Mouse (Mus musculus) regulatory T cell (primary cell): ENCODE results near the gene Lmo2.
"Not testable (repeated sequence)": the region's sequence is repeated elsewhere in the genome, so short reads cannot be mapped to it uniquely, and the experiment has no call there.

Experiments
- in situ Hi-C: fragments of 300-600 bp; cut with MboI, MseI; formaldehyde crosslinking; loops from one replicate; pipeline ENCODE4 v1.15.1; 2025; ENCODE audit warnings: high pct_unique_total_duplicates

Gene Lmo2

DNA sequence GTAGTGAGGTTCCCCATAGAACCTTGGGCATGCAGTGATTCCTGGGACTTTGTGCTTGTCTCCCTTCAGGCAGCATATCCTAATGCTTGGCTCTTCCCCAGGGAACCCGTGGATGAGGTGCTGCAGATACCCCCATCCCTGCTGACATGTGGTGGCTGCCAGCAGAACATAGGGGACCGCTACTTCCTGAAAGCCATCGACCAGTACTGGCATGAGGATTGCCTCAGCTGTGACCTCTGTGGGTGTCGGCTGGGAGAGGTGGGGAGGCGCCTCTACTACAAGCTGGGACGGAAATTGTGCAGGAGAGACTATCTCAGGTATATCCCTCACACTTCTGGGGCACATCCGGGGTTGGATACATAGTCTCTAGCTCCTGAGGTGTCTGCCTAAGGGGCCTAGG lies 18.1 kb downstream of the Lmo2 start:
- in situ Hi-C loops: no loop called here

DNA sequence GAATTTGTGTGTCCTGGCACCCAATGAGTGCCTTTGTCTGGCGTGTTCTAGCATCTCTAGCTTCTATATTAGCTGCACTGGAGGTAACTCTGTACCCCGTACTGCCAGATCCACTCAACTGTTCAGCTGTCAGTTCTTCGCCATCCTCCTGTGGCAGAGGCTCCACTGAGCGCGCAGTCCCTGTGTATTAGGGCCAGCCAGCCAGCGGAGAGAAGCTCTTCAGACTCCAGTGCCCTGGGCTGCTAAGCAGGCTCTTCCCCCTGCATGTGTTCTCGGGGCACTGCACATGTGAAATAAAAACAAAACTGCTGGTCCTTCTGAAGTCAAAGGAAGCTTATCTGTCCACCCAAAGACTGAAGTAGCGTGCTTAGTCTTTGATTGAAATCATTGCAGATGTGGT lies 19.4 kb downstream of the Lmo2 start:
- in situ Hi-C loops: no loop called here

DNA sequence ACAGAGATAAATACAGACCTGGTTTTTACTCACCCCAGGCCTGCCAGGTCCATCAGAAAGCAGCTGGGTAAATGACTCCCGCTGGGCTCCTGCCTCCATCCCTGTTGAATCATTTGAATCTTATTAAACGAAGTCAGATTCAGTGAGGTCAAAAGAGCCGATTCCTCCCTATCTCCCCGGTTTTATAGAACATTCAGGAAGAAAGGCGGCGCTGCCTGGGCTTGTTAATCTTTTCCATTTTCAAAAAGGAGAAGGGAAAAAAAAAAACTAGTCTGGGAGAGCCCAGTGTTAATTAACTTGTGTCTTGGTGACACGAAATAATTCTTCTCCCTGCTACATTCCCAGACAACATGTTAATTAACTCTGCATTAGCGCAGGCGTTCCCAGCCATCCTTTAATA lies 19.9 kb downstream of the Lmo2 start:
- in situ Hi-C loops: no loop called here

DNA sequence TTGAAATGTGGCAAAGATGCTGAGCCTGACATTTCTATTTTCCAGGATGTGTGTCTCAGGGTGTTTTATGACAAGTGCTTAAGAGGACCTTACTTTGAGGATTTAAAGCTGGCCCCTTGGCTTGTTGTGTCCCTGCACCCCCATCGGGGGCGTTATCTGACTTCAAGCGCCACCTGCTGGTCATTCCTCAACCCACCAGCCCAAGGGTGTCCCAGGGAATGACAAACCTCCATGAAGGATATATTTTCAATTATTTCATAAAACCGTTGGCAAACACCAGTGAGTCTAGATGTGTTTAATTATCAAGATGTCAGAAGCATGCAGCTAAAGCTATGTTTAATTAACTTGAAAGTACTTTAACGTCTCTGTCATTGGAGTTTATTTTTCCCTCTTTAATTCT lies 24.5 kb downstream of the Lmo2 start:
- in situ Hi-C loops: loop anchor here (5.0 kb wide), 3 partner anchors 110 to 525 kb away; no protein-coding TSS in a partner anchor

DNA sequence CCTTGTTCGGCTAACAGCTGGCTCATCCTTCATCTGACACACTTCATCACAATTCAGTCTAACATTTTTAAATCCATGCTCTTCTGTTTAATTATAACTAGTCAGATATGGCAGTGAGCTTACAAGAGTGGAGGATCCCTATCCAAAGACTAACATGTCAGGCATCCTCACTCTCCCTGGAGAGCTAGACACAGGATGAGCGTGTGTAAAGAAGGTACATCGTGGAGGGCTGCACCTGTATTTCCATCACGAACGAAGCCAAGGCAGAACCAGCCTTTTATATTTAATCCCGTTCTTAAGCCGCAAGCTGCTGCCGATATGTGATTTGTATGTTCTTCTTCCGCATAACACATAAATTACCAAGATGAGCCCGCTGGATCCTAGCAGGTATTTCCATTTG lies 25.4 kb downstream of the Lmo2 start:
- in situ Hi-C loops: loop anchor here (5.0 kb wide), 3 partner anchors 111 to 526 kb away; no protein-coding TSS in a partner anchor

DNA sequence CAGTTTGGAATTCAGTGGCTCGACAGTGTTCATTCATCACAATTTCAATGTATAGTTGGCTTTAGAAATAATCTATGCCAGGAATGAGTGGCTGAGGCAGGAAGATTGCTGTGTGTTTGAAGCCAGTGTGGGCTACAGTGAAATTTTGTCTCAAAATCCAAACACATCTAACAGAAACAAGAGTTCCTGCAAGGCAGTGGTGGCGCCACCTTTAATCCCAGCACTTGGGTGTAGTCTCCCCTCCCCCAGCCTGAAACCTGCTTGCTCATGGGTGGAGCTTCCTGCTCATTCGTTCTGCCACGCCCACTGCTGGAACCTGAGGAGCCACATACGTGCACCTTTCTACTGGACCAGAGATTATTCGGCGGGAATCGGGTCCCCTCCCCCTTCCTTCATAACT lies 29.8 kb downstream of the Lmo2 start:
- in situ Hi-C loops: not testable (repeated sequence)

DNA sequence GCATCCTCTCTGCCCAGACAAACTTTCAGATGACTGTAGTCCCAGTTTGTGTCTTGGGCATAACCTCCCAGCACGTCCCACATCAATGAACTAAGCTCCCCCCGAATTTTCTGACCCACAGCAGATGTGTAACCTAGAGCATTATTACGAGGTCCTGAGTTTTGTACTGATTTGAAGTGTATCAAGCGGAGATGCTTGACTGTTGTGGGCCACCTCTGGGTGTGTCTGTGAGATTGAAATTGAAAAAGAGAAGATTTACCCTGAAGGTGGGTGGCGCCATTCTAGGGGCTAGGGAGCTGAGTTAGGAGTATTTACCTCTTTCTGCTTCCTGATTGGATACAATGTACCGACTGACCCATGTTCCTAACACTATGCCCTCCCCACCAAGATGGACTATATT lies 31.9 kb downstream of the Lmo2 start:
- in situ Hi-C loops: no loop called here

DNA sequence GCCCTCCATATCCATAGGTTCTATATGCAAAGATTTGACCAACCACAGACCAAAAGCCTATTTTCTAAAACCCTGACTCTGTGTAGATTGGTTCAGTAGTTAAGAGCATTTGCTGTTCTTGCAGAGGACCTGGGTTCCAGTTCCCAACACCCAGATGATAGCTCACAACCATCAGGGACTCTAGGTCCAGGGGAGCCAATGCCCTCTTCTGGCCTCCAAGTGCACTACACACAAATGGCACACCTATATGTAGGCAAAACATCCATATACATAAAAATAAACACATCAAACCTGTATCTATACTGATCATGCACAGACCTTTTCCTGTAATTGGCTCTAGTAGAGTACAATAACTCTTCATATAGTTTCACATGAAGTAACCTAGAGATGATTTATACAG lies 33.5 kb downstream of the Lmo2 start:
- in situ Hi-C loops: no loop called here

DNA sequence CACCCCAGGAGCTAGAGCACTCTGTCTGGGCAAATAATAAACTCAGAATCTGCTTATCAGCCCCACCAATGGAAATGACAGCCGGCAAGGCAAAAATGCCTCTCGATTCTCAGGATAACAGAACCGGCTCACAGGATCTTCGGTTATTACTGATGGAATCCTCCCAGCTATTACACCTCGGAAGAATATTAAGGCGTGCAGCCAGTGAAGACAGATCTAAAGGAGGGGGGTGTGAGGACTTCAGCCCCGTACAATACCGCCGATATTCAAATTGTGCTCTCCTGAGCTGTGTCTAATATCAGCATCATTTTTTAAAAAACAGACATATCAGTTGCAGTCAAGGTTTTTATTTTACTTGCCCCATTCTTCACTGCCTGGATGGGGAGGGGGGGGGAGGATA lies 34.4 kb downstream of the Lmo2 start:
- in situ Hi-C loops: no loop called here

DNA sequence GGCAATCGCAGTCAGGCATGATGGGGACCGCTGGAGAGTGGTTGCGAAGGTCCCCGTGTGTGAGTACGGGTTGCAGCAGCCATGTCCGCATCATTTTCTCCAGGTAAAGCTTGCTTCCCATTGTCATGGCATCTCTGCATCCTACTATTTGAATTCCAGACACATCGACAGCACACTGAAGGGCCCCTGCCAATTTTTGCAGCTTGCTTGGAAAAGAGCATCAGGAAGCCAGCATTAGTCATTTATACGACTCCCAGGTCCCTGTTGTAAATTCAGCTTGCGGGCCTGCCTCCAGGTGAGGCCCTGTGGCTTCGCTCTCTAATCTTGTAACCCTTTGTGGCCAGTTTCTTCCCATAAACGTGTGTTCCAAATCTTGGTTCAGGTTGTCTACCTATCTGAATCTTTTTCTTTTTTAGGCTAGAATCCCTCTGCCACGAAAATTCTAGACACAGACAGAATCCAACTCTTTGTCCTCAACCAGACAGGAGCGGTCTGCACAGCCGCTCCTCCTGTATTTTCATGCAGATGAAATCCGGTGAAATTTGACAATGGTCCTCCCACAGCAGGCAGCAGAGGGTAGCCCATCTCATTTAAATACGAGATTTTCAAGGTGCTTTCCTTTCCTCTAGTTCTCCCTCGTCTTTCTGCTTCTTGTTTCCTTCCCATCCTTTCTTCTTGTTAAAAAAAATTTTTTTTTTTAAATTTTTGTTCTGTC lies 35.0 kb downstream of the Lmo2 start:
- in situ Hi-C loops: no loop called here

DNA sequence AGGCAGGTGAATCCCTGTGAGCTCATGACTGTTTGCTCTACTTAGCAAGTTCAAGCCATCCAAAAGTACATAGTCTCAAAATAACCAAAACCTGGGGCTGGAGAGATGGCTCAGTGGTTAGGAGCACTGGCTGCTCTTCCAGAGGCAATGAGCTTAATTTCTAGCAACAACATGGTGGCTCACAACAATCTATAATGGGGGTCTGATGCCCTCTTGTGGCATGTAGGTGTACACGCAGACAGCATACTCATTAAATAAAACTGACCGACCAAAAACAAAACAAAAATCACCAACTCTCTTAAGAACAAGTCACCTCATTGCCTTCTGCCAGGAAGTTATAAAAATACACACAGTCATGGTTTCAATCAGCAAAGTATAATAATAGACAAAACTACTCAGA lies 43.3 kb downstream of the Lmo2 start:
- in situ Hi-C loops: no loop called here

DNA sequence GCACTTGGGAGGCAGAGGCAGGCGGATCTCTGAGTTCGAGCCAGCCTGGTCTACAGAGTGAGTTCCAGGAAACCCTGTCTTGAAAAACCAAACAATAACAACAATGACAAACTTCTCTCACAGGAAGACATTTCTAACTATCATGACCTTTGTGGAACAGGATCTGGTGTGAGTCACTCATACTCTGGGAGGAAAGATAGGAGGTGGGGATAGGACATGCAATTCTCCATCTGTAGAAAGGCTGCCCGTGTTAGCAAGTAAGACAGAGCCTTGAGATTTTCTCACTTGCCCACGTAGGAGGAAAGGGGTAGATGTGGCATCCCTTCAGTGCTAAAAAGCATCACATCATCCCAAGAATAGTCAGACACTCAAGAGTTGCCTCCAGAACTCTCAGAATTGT lies 44.1 kb downstream of the Lmo2 start:
- in situ Hi-C loops: no loop called here

DNA sequence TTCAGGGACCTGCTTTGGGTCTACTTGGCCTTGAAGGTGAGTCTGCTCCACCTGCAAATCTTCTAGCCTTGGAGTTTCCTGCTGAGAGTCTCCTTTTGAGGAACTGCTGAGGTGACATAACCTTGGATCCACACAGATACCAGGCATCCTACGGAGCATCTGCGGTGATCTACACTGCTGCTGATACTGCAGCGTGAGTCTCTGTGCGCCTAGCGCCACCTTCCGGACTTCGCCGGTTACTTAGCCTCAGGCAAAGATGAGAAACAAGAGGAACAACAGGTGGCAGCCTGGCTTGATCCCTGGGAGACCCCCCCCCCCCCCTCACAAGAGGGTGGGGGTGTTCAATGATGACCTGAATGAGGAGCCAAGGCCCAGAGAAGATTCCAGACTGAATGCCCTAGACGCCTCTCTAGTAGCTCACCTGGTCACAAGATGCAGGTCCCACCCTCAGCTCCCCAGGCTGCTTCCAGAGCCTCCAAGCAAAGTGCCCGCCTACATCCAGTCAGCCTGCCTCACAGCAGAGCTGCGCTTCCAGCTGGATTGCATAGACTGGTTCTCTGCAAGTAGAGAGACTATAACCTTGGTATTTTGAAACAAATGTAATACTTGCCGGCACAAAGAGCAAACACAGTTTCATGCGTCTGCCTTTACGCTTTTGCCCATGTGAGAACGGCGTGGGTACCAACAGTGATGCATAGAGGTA lies 45.1 kb downstream of the Lmo2 start:
- in situ Hi-C loops: no loop called here

DNA sequence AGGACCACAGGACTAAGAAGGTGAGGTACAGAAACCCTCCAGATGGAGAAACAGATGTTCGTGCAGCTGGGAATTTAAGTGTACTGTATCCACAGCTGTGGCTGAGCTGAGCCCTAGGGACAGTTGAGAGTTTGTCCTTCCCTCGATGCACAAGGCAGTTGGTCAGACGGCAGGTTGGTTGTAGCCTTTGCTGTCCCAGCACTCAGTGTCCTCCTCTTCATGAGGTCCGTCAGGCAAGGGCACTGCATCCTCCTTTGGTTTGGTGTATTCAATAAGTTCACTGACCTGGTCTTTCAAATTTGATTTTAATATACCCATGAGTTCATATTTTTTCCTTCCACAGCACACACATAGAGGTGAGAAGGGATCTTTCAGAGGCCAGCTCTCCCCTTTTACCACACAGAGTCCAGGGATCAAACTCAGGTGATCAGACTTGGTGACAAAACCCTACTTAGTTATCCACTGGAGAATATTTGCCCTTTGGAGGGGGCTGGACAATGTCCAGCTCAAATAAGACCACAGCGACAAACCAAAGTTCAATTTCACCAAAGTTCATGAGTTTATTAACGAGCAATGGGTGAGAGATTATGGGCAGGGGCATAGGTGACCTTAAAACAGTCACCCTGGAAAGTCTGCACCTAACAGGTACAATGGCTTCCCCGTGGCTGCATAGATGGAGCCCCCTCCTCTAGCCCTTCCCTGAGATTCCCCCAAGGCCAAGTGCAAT lies 50.2 kb downstream of the Lmo2 start:
- in situ Hi-C loops: no loop called here

DNA sequence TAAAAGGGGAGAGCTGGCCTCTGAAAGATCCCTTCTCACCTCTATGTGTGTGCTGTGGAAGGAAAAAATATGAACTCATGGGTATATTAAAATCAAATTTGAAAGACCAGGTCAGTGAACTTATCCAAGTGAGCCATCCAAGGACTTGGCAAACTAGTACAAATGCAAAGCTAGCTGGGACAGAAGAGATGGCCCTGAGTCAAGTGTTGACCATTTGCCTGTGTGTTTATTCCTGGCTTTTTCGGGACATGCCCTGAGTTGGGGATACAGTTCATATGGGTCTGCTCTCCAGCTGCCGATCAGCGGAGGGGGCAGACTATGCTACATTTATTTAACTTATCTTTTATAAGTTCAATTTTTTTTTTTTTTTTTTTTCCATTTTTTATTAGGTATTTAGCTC lies 51.1 kb downstream of the Lmo2 start:
- in situ Hi-C loops: not testable (repeated sequence)

DNA sequence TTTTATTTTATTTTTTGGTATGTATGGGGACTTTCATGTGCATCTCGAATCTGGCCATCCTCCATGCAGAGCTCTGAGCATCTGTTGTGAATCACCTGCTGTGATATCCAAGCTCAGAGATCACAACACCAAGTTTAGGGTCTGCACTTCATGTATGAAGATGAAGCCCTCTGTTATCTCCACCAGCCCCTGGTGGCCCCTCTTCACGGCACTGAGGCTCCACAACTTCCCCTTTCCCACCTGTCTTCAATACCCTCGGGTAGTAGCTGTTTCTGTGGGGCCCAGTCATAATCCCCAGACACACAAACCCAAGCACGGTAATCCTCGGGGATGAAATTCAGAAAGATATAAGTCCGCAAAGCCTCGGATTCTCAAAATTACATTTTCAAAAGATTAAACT lies 65.3 kb downstream of the Lmo2 start:
- in situ Hi-C loops: no loop called here

DNA sequence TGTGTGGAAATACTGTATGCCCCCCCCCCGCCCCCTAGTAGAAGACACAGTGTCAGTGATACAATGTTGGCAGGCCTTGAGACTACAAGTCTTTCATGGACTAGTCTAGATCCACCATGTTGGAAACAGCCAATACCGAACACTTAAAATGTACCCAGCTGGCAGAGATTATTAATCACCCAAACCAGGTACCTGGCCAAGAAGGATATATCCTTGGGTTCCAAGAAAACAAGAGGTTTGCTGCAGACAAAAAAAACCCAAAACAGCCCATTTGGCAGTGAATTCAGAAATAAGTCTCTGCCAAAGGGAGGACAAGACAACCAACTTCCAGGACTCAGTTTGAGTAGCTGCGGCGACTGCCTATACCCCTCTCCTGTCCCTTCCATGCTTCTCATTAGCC lies 66.9 kb downstream of the Lmo2 start:
- in situ Hi-C loops: no loop called here

DNA sequence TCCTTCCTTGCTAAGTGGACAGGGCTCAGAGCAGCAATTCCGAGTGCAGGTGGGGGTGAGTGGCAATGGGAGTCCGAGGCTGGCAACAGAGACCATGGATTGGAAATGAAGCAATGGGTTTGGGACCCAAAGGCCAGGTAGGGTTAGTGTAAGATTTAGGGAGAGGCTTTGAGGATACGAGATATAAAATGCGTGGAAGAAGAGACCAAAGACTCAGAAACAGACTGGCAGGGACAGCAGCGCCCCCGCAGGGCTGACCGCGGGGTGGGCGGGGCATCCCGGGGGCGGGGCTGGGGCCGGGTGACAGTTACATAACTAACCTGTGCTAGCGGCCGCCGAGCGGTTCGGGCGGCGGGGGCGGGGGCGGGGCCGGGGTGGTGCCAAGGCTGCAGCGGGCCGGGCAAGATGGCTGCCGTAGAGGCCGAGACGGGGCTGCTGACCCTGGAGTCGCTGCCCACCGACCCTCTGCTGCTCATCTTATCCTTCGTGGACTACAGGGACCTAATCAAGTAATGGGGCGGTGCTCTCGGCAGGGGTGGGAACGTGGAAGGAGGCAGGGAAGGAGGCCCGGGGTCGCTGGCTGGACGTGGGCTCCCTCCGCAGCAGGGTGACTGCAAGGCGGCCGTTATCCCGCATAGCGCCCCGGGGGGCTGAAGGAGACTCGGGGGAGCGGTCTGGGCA lies 69.8 kb downstream of the Lmo2 start, which contains the start of gene Fbxo3:
Gene Fbxo3, plus strand, starts transcription at position 264 of the 681 bp plus-strand sequence.
- in situ Hi-C loops: no loop called here

DNA sequence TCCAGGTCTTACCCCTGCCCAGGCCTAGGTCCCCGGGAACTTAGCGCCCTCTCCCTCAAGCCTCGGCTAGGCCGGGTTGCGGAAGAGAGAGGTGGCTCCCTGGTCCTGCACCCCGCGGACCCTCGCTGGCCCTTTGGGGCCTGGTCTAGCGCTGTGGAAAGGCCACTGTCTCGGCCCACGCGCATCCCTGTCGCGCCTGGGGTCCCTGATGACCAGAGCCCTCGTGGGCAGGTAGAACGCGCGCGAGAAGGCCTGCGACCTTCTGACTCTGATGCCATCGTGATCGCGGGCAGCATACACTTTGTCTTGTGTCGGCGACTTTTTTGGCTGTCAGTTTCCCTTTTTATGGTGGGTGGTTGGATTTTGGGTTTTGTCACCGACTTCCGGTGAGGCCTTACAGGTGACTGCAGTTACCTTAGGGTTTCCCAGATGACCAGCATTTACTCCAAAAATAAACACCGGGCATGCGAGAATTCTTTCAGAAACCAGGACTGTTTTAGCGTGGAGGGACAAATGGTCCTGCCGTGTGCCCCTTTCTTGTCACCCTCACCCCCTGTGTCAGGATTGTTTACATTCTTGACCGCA lies 70.4 kb downstream of the Lmo2 start, which contains the start of gene 4931422A03Rik:
Gene 4931422A03Rik, minus strand, starts transcription at position 223 of the 585 bp plus-strand sequence.
- in situ Hi-C loops: no loop called here

DNA sequence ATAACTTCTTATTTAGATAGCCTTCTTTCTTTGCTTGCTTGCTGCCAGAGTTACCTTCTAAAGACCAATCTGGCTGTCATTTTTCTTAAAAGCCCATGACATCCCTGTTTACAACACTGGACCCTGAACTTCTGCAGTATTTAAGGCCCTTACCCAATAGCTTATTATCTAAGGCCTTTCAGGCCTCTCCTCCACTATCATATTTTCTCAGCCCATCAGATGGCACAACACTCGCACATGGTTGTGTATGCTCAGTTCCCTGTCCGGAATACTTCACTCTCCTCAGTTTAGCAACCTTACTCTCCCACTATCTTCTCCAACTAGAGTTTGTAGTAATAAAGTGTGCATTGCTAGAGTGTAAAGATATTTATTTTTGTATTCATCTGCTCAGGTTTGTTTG lies 71.3 kb downstream of the Lmo2 start:
- in situ Hi-C loops: no loop called here

DNA sequence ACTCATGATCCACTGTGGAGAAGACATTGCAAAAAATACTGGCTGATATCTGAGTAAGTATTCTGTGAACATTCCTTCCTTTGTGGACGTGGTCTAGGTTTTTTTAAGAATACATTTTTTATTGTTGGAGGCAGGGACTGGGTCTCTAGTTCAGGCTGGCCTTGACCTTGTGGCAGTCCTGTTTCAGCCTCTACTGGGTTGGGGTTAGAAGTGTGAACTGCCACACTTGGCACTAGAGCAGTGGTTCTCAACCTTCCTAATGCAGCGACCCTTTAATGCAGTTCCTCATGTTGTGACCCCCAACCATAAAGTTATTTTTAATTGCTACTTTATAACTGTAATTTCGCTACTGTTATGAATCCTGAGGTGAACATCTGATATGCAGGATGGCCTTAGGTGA lies 72.6 kb downstream of the Lmo2 start:
- in situ Hi-C loops: loop anchor here (10.0 kb wide), 1 partner anchor 544 kb away; no protein-coding TSS in a partner anchor
